Mouse (Mus musculus): ENCODE measurements around the gene Frmd4a. TPM values are rescaled to one million over a fixed set of nuclear protein-coding genes. Genes with fewer than 3 reads are reported as not detected.
A peak's percentile ranks its signal among the peaks of the same experiment; 100 is the strongest.

Frmd4a gene
- total RNA-seq, 2 experiments from 2014 or later: 10.8 to 14.2 TPM

DNA sequence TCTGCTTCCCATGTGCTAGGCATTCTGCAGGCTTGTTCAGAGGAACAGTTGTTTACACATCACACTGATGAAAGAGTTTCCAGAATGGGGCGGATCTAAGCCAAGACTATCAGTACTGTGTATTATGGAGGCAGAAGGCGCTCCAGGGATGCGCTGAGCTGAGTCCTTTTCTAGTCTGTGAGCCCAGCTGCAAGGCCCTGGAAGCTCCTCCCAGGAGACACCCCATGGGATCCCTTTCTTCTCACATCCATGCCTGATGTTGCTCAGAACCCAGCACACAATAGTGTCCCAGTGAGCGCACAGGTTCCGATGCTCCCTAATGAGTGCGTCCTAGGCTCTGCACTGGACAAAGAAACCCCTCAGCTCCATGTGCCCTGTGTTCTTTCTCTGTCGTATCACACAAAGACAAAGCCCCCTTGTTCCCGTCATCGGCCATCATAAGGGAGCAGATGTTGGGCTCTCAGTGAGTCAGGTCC lies 511.8 kb downstream of the Frmd4a start:
- intact Hi-C loops (cut with DNase I; ENCODE audit: low total_unique reads): no loop called here
- peak; percentile 52 for DNase-seq

DNA sequence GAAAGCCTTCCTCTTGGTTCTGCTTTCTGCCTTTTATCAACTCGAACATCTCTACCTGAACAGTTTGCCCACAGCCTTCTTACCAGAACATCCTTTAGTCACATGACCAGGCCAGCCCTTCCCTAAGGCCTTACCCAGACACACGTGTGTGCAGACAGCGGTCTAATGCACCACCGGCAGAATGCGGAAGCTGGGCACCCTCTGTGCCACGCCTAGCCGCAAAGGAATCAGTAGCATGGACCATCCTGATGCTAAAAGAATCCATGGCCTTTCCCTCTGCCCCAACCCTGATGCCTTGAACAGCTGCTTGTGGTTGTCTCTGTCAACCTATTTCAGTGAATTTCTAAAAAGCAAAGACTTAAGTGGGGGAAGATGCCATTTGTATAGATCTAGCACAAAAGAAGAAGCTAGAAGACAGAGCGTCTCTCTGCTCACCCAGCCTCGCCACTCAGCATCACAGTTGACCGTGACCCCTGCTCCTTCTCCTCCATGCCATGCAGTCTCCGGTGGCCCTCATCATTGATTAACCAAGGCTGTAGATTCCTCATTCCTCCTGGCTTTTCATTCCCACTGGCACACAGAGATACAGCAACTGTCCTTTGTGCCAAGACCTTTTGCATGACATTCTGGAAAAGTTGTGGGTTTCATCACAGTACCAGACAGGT lies 514.1 kb downstream of the Frmd4a start:
- no peak for DNase-seq
- intact Hi-C loops (cut with DNase I; ENCODE audit: low total_unique reads): no loop called here

DNA sequence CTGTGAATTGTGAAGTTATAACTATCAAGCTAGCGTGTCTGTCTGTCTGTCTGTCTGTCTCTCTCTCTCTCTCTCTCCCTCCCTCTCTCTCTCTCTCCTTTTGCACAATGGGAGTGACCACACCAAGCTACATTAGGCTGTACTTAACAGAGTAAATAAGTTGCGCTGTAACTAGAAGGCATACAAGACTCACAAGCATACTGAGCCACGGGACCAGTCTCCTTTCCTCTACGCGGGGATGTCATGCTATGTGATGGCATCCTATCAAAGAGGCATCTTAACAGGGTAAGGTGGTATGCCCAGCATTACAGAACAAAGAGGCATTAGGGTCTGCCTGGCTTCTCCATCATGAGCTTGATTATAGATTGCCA lies 514.7 kb downstream of the Frmd4a start:
- intact Hi-C loops (cut with DNase I; ENCODE audit: low total_unique reads): no loop called here

DNA sequence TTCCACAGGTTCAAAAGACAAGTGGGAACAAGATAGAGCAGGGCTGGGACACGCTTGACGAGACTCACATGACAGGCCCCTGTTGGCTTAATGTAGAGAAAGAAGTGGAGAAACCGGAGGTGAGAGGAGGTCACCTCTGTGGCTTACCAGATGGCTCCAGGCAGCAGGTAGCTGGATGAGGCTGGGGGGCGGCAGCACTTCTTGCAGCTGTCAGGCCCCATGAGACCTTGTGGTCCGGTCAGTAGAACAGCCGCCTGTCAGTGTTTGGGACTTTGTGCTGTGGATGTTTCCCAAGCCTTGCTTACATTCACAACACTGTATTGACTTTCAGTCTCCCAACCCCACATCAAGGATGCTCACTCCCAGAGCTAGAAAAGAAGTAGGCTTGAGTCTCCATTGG lies 515.4 kb downstream of the Frmd4a start:
- intact Hi-C loops (cut with DNase I; ENCODE audit: low total_unique reads): no loop called here
- peak; percentile 32 for DNase-seq

More for the DNA sequence above, 514.7 kb downstream of the Frmd4a start:
- no peak for DNase-seq

DNA sequence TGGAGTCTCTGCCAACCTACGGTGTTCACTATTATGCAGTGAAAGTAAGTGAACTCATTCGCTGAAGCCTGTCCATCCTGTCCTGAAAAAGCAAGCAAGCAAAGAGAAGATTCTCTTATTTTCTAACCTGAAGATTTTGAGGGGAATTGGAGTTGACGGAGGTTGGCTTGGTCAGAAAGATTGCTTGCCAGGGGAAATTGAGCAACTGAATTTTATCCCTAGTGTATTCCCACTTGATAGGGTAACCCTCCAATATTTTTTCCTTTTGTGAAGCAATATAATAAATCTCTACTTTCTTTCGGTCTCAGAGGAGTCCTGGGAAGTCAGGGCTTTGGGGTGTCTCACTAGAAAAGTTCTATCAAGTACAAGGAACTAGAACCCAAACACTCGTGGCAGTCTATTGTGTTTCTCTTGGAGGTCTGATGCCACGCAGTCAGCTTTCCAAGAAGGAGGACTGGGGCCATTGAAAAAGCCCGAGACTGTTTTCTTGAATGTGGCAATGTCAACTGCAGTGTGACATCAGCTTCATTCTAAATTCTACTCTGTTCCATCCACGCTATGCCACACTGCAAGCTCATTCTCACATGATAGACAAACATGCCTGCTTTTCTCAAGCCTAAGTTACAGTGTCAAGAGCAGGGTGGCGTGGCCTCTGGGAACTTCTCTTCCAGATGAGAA lies 517.8 kb downstream of the Frmd4a start:
- intact Hi-C loops (cut with DNase I; ENCODE audit: low total_unique reads): no loop called here
- DNase-seq: no peak

DNA sequence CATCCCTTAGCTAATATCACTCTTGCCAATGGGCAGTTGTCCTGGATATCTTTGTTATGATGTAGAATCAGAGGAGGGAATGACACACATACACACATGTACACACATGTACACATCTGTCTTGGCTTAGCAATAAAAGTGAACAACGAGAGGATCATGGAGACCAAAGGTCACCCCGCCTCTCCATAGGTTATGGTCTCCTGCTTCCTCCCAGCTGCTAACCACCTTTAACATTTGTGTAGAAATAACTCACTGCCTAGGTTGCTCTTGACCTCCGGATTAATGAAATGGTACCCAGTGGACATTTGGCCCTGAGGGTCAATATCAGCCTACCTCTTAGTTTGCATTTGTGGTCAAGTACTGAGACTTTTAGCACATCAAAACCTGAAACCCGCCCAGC lies 523.8 kb downstream of the Frmd4a start:
- no peak for DNase-seq
- intact Hi-C loops (cut with DNase I; ENCODE audit: low total_unique reads): no loop called here

DNA sequence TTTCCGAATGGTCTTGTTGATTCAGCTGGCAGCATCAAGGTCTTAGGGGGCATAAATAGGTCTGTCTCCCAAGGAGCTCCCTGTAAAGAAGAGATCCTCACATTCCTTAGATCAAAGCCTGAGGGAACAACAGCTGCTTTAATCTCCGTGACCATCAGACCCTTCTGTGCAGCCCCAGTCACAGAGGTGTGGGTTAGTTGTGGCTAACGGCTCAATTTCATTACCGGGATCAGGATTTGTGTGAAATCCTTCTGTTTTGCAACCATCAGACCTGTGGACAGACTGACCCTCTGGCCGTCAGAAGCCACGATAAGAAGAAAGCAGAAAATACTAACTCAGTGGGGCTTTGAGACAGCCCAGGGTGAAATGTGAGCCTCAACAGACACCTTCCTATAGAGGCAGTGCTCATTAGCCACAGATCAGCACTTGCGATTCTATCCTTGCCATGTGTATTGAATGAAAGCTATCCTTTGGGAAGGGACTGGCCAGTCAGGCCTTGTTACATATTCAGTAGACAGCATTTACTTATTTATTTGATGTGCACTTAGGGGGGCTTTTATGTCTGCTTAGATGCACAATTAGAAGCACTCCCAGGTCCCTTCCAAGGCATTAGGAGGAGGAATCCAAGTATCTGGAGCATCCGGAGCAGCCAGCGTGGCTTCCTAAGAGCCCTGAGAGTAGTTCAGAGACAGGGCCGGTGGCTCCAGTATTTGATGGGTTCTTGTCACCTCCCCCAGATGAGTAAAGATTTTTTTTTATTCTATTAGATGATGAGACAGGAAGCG lies 524.5 kb downstream of the Frmd4a start:
- intact Hi-C loops (cut with DNase I; ENCODE audit: low total_unique reads): no loop called here
- DNase-seq: no peak

DNA sequence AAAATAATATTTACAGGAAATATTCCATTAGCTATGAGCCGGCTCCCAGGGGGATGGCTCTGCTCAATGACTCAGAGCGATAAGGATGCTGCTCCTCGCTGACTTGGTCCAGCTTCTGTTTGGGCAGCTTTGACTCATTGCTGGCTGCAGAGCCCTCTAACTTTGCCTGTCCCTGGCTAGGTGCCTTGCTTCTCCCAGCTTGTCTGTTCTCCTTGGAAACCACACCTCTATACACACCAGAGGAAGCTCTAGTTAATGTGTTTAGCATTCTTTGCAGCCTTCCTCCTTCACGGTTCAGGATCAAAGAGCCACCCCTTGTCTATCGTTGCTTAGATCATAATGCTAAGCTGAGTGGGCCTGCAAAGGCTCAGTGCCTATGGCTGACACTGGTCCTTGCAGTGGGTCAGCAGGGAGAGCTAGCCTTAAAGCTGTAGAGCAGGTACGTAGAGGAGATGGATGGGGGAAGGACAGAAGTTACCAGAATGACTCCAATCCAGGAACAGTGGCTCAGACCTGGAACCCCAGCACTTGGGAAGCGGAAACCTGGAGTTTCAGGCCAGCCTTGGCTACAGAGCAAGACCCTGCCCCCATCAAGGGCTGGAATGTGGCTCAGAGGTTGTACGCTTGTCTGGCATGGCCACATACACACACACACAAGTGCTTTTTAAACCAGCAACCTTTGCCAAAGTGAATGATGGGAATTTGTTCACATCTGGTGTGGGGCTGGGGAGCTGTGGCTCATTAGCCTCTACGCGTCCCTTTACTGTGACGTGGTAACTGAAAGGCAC lies 525.3 kb downstream of the Frmd4a start:
- intact Hi-C loops (cut with DNase I; ENCODE audit: low total_unique reads): no loop called here
- peak; percentile 70 for DNase-seq

DNA sequence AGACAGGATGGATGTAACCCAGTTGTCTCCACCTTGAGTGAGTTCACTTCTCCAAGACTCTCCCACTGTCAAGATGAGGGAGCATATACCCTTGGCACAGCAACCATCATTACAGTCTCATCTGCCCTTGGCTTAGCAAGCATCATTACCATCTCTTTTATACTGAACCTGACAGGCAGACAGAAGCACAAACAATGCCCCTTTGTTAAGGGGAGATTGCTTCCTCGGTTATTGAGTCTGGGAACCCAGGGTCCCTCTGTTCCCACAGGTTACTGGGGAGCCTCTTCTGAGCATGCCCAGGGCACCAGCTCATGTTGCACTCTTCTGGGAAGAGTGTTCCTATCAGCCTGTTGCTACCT lies 525.9 kb downstream of the Frmd4a start:
- intact Hi-C loops (cut with DNase I; ENCODE audit: low total_unique reads): no loop called here

DNA sequence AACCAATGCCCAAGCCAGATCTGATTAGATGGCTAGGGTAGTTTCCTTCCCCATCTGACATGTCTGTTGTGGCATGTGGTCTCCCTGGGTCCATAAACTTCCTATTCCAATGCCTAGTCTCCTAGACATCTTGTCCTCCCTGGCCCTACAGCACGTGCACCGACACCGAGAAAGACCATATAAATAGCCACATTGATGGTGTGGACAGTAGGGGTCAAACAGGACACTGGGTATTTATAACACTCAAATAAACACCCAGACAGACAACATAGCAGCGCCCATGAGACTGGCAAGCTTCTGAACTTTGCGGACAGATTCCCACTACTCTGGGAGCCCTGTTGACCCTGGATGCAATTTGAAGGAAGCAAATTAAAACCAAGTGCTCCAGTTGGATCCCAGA lies 526.8 kb downstream of the Frmd4a start:
- no peak for DNase-seq
- intact Hi-C loops (cut with DNase I; ENCODE audit: low total_unique reads): no loop called here

More for the DNA sequence above, 525.9 kb downstream of the Frmd4a start:
- DNase-seq: no peak

DNA sequence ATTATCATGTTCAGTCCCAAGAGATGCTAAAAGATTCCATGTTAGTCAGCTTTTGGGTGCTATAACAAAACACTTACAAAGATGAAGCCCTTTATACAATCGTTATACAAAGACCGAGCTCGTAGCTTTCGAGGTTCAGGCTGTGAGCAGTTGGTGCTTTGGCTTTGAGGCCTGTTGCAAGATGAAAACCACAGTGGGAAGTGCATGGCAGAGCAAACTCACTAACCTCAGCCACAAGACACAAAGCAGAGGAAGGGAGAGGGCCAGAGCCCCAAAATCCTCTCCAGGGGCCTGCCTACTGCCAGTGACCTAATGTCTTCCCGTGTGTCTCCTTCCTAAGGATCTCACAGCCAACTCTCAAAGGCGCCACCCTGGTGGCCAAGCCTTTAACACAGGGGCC lies 527.7 kb downstream of the Frmd4a start:
- intact Hi-C loops (cut with DNase I; ENCODE audit: low total_unique reads): no loop called here
- no peak for DNase-seq

DNA sequence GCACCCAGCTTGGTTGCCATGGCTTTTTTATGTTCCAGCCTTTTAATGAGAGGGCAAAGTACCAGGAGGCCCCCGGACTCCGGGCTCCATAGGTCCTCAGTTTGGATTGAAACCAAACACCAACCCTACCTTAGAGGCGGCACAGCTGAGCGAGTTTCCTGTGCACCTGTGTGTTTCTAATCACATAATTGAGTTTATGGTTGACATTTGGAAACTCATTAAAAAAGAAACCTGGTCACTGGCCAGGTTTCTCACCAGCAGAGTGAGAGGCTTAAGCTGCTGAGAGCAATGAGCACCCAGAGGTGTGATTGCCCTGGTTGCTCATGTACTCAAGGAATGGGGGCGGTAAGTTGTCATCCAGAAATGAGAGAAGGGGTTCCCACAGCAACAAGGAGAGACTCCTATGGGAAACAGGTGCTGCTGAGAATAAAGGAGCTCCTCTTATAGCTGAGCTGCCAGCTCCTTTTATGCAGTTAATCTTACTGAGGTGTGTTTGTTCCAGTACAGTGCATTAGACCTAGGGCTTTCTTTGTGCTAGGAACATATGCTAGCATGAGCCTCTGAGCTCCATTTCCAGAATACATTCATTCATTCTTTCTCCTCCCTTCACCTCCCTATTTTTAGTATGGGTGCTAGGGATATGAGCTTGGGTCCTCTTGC lies 529.6 kb downstream of the Frmd4a start:
- intact Hi-C loops (cut with DNase I; ENCODE audit: low total_unique reads): no loop called here
- no peak for DNase-seq

DNA sequence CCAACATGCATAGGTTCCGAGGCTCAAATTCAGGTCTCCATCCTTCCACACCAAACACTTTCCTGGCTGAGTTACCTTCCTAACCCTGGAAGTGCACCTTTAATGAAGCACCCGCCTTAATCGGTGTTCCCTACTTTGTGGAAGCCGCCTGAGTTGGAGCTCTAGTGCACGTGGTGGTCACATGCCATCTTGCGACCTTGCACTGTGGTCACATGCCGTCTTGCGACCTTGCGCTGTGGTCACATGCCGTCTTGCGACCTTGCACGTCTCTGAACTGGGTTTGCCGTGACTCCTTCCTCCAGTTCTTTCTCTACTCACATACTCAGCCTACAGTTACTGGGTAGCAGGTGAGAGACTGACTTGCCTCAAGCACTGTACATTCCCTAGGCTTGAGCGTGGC lies 531.8 kb downstream of the Frmd4a start:
- no peak for DNase-seq
- intact Hi-C loops (cut with DNase I; ENCODE audit: low total_unique reads): no loop called here

DNA sequence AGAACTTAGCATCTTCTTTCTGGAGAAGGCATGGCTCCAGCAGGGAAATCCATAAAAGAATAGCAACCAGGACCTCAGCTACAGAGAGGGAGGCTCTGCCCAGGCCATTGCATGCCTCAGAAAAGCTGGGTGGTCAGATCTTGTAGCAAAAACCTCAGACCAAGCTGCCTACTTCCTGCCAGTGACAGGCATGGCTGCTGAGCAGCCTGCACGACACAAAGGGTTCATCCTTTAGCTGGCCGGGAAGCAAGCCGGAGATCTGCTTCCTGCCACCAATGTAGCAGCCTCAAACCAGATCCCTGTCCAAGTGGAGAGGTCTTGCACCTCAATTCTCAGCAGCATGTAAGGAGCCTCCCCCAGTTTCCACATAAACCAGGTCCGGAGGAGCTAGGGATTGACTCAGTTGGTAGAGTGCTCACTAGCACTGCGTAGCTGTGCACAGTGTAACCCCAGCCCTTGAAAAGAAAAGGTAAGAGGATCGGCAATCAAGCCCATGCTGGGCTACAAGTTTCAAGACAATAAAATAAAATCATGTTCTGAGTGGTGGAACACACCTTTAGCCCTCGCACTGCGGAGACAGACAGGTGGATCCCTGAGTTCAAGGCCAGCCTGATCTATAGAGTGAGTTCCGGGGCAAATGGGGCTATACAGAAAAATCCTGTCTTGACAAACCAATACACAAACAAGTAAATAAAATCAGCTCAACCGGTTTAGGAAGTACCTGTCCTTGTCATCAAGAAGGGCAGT lies 532.7 kb downstream of the Frmd4a start:
- no peak for DNase-seq

DNA sequence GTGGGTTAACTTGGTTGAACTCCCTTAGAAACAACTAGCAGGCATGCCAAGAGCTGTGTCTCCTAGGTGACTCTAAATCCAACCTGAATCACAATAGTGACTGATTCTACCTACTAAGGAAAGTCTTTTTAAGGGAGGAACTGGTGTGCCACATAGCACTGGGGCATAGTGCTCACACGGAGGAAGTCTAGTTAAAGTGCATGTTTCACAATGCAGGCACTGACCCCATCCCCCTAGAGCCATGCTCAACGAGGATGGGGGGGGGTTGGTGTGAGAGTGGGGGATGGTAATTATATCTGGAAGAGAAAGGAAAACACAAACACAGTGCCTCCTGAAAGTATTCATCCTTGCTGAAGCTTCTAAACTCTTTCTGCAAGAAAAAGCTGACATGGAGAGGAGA lies 533.9 kb downstream of the Frmd4a start:
- DNase-seq: no peak
- intact Hi-C loops (cut with DNase I; ENCODE audit: low total_unique reads): no loop called here

More for the DNA sequence above, 532.7 kb downstream of the Frmd4a start:
- intact Hi-C loops (cut with DNase I; ENCODE audit: low total_unique reads): no loop called here

DNA sequence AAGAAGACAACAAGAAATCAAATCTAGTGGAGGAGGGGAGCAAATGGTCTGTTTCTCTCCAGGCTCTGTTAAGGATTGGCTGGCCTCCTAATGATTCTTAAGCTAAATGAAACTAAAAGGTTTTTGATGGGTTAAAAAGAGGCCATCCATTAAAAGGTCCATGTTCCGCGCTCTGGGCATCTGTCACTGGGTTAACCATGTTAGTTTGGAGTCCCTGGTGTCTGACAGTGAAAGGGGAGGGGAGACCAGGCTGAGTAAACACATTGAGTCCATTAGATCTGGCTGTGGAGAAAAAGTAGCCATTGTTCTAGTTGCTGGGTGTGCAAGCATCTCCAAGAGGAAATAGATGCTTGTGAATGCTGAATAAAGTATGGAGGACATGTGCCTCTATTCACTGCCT lies 534.3 kb downstream of the Frmd4a start:
- intact Hi-C loops (cut with DNase I; ENCODE audit: low total_unique reads): no loop called here
- DNase-seq: no peak

DNA sequence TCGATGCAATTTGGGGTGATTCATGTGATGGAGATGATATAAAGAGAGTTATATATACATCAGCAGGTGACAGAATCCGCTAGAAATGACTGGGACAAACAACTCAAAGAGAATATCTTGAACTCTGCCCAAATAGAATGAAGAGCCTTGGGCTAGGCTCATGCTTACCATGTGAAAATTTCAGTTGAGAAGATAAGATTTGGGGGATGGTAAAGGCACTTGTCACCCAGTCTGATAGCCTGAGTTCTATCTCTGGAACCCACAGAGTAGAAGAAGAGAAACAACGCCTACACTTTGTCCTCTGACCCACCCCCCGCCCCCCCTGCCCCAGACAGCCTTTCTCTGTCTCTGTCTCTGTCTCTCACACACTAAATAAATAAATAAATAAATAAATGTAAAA lies 535.0 kb downstream of the Frmd4a start:
- intact Hi-C loops (cut with DNase I; ENCODE audit: low total_unique reads): no loop called here
- DNase-seq: no peak

DNA sequence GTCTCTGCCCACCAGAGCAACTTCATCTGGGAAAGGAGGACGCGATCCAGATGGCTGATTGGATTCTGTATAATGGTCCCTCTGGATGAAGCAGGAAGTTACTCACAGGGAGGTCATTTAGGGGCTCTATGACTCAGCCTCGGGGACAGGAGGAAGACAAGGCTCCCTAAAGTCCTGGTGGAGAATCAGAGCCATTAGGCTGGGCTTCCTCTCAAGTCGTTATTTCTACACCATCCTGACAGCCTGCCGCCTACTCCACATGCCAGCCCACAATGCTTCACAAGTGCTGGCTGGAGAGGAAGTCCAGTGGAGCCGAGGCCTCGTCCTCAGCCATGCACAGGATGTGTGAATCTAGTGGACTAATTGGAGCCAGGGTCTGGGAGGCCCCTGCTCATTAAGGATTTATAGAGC lies 537.7 kb downstream of the Frmd4a start:
- no peak for DNase-seq
- intact Hi-C loops (cut with DNase I; ENCODE audit: low total_unique reads): no loop called here

DNA sequence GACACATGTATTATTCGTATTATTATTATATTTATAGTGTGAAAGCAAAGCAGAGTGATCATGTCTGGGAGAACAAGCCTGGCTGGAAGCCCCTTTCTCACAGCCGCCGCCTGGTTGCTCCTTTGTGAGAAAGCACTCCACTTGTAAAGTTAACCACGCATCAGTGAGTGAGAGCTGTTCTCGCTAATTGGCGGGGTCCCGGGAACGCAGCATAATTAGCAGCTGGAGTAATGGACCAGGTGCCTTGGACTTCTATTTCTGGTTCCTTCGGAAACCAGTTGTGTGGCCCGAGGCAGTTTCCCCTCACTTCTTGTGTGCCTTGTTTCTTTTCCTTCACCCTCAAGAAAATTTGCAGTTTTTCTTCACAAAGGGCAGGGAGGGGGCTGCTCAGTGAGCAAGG lies 538.7 kb downstream of the Frmd4a start:
- DNase-seq: no peak
- intact Hi-C loops (cut with DNase I; ENCODE audit: low total_unique reads): no loop called here
